Mouse (Mus musculus): ENCODE data around the gene Ndel1.
"Not testable (repeated sequence)": the region's sequence is repeated elsewhere in the genome, so short reads cannot be mapped to it uniquely, and the experiment has no call there.

The Ndel1 gene

DNA sequence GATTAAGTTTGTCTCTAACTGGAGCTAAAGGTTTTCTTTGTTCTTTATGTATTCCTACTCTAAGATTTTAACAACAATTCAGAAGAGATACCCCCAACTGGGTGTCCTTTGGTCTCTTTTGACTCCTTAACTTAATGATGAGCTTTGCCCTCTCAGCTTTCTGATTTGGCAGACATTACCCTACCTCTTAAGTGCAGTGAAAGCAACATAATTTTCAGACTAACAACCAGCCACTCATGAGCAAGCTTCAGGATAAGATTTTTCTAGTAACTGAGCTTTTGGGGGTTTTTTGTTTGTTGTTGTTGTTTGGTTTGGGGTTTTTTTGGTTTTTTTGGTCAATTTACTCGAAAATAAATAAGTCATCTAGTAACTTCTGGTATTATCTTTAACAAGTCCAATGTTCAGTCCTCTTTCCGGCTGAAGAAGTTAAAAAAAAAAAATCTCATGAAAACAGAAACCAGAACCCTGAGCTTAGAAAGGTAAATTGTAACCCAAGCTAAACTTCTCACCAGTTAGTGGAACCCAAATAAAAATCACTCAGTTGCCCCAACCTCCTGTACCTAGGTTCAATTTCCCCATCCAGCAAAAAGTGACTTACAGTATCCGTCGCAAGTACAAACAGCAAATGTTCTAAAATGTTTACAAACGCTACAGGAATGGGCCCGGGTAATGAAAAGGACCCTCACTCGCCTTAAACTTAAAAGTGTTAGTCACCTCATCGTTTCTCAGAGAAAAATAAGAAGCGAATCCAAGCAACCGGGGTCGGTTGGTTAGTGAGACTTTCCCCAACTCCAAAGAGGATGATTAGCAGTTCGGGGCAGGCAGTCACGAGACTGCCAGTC, 19.8 kb downstream of the Ndel1 start:
- no peak for DNase-seq (ENCODE audit: low read depth, low spot score)

DNA sequence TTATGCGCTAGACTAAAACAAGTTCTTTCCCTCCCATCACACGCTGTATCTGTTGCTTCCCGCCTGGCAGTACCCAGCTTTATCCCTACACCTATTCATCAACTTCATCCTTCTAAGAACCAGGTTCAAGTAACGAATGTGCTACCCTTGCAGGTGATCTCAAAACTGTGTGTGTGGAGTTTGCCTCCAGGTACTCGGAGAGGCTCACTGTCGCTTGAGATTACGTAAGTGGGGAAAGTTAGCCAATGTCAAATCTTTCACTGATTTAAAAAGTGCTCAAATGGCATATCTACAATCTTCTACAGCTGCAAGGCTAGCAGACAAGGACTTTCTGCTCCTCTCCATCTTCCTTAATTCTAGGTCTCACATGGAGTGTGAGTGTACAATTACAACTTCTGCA, 20.8 kb downstream of the Ndel1 start:
- DNase-seq (ENCODE audit: low read depth, low spot score): no peak

DNA sequence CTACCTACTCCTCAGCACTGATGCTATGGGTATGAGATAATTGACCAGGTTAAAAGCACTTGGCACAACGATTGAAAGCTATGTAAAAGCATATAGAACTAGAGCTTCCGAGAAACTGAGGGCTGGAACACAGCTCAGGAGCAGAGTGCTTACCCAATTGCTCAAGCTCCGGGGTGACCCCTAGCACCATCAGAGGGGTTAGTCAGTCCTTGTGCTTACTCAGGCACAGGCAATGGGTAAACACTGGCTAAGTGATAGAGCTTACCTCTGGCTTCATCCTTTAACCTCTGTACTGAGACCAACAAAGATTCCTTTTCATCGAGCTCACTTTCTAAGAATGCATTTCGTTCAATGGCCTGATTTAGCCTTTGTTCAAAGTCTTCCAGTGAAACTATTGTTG, 32.1 kb downstream of the Ndel1 start:
- no peak for DNase-seq (ENCODE audit: low read depth, low spot score)

DNA sequence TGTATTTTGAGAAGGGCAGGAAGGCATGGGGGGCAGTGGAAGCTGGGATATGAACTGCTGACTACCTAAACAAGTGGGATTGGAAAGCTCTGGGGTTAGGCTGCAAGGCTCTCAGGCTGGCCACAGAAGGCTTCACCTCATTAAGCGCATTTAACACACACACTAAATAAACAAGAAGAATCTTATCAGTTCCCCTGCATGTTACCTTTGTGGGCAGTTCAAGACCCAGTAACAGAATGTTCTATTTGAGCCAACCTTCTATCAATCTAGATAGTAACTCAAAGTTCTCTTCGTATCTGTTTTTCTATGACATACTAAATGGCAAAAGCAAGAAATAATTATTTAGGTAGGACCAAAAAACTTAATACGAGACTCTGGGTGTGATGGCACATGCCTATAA, 36.6 kb downstream of the Ndel1 start:
- DNase-seq (ENCODE audit: low read depth, low spot score): no peak

DNA sequence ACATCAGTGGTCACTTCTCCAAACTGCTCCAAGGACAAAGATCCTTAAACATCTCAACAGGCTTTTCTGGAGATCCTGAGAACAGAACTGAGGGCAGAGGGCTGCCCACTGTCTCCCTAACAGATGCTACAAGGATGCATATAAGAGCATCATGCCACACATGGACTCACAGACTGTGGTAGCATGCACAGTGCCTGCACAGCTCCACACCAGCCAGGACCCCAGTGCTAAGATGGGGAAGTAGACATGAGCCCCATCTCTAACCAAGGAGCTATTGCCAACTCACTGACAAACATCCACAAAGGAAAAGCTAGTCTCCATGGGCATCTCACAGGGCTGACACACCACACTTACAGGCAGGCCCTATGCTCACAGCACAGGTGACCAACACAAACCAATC, 38.1 kb downstream of the Ndel1 start:
- no peak for DNase-seq (ENCODE audit: low read depth, low spot score)

DNA sequence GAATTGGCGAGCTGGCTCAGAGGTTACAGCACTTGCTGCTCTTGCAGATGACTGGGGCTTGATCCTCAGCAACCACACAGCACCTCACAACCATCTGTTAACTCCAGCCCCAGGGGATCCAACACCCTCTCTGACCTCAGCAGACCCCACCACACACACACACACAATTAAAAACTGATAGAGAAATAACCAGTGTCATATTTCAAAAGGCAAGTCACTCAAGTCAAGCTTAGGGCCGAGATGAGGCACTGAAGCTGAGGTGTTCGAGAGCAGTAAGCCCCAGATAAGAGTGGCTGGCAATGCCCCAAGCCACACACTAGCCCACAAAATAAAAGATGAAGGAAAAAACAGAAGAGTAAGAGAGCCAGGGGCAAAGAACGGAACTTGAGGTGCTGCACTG, 38.9 kb downstream of the Ndel1 start:
- no peak for DNase-seq (ENCODE audit: low read depth, low spot score)

DNA sequence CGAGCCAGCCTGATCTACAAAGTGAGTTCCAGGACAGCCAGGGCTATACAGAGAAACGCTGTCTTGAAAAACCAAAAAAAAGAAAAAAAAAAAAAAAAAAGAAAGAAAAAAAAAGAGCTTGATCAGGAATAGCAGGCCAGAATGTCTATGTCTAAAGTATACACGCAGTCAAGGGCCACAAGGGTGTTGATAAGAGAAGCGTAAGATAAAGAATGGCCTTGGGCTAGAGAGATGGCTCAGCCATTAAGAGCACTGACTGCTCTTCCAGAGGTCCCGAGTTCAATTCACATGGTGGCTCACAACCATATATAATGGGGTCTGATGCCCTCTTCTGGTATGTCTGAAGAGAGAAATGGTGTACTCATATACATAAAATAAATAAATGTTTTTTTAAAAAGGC, 40.1 kb downstream of the Ndel1 start:
- not testable (repeated sequence) for DNase-seq (ENCODE audit: low read depth, low spot score)

DNA sequence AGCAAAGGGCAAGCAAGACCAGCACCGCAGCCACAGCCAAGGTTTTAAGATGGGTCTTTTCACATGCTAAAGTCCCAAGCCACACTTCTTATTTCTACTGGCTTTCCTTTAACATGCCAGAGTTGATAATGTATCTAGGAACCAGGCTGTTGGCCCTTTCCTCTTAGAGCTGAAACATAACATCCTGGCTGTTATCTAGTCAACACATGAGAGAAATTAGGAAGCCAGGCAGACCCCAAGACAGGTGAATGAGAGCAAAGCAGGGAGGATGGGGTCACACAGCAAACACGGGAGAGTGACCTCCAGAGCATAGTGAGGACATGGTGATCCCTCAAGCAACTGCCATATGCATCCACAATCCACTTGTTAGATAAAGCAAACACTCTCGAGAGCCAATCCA, 44.9 kb downstream of the Ndel1 start:
- DNase-seq (ENCODE audit: low read depth, low spot score): no peak

DNA sequence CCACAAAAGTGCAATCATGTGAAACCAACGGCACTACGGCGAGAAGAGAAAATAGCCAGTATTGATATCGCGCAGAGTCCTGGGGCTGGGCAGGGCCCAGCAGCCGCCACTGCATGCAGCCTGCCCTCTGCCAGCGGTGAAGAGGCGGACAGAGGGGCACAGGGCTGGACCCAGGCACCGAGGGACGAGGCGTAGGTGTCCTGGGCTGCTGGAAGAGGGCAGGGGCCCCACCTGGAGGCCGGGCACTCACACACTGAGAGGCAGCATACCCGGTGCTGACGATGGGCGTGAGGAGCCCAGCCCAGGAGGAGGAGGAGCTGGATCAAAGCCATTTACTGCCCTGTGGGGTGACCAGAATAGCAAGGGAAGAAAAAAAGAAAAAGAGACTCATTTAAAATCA, 49.3 kb downstream of the Ndel1 start:
- no peak for DNase-seq (ENCODE audit: low read depth, low spot score)

DNA sequence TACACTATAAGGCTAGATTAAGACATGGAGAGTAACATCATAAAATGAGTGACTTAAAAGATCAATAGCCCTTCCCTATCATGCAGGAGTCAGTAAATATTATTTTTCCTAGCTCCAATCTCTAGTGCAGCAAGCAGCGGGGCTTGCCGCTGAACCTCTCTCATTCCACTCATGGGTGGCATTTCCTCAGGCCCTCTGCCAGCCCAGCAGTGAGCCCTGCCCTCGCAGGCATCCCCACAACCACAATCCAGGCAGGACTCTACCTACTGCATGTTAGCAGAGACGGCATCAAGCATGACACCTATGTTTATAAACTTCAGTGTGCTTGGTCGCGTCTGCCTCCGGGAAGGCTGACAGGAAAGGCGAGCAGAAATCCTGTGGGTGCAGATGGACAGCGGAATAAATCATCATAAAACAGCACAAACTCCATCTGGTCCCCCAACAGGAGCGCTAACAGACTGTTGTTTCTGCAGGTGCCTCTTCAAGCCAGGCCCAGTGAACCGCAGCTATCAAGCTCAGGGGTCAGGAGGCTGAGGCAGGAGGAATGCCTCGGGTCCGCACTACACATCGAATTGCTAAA, 52.3 kb downstream of the Ndel1 start:
- peak; percentile 78 for DNase-seq (ENCODE audit: low read depth, low spot score)

DNA sequence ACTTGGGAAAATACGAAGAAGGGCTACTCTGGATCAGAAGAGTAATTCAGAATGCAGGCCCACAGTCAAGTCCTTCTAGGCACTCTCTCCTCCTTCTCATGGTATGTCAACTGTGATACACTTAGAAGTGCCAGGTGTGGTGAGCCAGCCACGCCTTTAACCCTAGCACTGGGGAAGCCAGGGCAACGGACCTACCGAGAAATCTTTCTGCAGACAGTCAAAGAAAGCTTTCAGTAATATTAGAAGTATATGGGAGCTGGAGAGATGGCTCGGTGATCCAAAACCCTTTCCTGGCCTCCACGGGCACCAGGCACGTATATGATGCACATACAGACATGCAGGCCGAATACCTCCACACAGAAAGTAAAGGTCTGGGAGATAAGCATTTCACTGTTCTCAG, 53.2 kb downstream of the Ndel1 start:
- DNase-seq (ENCODE audit: low read depth, low spot score): no peak

DNA sequence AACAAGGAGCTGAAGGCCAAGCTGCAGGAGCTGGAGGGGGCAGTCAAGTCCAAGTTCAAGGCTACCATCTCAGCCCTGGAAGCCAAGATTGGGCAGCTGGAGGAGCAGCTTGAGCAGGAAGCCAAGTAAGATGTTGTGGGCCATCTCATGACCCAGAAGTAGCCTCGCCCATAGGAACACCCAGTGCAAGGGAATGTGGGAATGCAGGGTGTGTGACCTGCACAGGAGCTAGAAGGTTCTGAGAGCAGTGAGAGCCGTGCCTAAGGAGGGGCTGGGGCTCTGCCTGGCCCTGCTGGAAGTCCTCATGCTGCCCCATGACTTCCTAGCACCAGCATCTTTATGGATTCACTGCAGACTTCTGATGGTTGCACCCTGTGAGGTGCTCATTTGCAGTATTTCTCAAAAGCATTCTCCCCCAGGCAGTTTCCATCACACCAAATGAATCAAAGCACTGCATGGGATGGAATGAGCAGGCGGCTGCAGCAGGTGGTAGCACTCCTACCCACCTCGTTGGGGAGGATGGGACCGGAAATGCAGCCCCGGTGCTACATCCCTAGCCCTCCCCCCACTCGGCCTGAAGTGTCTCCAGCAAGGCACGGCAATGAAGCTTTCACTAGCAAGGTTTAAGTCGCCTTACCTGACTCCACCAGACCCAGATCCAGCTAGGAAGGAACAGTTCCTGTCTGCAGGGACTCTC, 59.6 kb downstream of the Ndel1 start:
- DNase-seq (ENCODE audit: low read depth, low spot score): peak; percentile 50

DNA sequence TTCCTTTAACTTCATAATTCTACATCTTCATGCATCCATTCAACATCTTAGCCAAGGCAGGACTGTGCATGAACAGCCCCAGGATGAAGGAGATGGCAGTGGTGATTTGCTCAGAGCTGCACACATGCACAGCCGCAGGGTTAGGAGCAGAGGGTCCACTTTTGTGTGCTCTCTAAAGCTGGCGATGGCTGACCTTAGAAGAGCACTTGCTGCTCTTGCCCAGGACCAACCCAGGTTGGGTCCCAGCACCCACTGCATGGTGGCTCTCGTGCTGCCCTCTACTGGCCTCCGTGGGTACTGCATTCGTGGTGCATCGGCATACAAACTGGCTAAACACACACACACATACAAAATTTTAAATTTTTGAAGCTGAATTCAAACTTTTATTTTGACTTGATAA, 63.9 kb downstream of the Ndel1 start:
- DNase-seq (ENCODE audit: low read depth, low spot score): peak; percentile 82

DNA sequence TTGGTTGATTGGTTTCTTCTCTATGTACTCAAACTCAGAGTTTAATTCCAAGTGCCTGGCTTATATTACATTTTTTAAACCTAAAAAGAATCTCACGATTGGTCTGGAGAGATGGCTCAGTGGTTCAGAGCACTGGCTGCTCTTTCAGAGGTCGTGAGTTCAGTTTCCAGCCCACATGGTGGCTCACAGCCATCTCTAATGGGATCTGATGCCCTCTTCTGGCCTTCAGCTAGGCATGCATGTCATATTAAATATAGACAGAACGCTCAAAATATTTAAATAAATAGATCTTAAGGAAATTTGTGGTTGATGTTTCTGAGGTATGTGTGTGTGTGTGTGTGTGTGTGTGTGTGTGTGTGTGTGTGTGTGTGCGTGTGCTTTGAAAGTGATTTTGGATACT, 66.5 kb downstream of the Ndel1 start:
- DNase-seq (ENCODE audit: low read depth, low spot score): peak; percentile 77

DNA sequence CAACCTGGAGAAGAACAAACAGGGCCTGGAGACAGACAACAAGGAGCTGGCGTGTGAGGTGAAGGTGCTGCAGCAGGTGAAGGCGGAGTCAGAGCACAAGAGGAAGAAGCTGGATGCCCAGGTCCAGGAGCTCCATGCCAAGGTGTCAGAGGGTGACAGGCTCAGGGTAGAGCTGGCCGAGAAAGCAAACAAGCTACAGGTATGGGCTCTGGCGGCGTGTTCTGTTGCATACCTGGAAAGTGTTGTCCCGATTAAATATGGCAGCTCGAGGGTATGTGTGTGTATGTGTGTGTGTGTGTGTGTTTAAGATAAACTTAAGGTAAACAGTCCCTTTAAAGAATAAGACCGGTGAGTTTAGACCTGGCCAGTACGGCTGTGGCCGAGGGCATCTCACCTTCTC, 73.4 kb downstream of the Ndel1 start:
- no peak for DNase-seq (ENCODE audit: low read depth, low spot score)

DNA sequence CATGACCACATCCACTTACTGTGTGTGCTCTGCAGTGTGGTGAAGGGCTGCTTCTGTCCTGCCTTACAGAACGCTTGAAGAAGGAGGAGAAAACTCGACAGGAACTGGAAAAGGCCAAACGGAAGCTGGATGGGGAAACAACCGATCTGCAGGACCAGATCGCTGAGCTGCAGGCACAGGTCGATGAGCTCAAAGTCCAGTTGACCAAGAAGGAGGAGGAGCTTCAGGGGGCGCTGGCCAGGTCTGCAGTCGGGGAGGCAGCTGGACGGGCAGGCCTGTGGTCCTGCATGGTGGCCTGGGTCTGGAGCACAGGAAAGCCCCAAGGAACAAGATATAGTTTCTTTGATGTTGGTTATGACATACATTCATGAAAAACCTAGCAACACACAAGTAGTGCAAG, 79.9 kb downstream of the Ndel1 start:
- no peak for DNase-seq (ENCODE audit: low read depth, low spot score)

DNA sequence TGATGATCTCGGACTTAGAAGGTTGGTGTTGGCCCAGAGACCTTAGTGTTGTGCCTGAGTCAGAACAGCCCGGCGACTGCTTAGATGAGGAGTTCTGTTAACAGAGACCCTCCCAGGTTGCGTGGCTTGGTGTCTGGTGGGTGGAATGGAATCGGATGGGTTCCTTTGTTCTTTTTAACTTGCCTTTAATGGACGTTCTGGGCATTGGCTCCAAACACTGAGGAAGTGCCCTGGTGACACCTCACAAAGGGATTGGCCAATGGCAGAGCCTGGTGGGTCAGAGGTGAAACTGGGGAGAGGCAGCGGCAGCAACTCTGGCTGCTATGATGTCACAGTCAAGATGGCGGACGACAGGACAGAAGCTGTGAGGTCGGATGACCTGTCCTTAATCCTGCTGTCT, 80.9 kb downstream of the Ndel1 start:
- no peak for DNase-seq (ENCODE audit: low read depth, low spot score)

DNA sequence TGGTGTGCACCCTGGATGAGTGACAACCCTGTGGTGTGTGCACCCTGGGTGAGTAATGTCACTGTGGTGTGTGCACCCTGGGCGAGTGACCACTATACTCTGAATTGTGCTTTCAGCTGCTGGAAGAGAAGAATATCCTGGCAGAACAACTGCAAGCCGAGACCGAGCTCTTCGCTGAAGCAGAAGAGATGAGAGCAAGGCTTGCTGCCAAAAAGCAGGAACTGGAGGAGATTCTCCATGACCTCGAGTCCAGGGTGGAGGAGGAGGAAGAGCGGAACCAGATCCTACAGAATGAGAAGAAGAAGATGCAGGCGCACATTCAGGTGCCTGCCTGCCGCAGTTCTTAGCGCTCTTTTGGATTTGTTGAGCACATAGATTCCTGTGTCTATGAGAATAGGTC, 84.4 kb downstream of the Ndel1 start:
- peak; percentile 66 for DNase-seq (ENCODE audit: low read depth, low spot score)

DNA sequence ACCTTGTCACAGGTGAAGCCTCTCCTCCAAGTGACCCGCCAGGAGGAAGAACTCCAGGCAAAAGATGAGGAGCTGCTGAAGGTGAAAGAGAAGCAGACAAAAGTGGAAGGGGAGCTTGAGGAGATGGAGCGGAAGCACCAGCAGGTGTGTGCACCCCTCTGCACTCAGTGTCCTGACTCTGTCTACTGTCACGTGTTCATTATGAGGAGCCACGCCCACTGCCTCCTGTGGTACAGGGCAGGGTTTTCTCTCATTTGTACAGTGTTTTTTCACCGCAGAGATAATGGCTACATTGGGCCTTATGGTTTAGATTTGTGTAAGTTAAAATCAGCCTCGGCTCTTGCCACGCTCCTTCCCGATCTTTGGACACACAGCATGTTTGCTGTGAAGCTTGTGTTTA, 85.8 kb downstream of the Ndel1 start:
- DNase-seq (ENCODE audit: low read depth, low spot score): no peak

DNA sequence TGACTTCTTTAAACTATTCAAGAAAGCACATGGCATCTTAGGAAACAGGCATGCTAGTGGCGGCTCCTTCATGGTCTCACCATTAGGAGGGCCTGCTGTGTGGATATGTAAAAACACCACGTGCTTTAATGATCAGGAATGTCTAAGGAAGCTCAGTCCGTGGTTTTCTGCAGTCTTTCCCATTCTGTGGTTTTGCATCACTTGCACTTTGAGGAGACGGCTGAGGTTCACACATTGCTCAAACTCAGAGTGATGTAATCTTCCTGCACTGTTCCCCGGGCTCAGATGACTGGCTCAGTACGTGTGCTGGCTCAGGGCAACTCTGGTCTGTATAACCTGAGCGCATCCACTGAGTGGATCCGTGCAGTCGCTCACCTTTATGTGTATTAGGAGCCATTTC, 89.3 kb downstream of the Ndel1 start:
- peak; percentile 51 for DNase-seq (ENCODE audit: low read depth, low spot score)

DNA sequence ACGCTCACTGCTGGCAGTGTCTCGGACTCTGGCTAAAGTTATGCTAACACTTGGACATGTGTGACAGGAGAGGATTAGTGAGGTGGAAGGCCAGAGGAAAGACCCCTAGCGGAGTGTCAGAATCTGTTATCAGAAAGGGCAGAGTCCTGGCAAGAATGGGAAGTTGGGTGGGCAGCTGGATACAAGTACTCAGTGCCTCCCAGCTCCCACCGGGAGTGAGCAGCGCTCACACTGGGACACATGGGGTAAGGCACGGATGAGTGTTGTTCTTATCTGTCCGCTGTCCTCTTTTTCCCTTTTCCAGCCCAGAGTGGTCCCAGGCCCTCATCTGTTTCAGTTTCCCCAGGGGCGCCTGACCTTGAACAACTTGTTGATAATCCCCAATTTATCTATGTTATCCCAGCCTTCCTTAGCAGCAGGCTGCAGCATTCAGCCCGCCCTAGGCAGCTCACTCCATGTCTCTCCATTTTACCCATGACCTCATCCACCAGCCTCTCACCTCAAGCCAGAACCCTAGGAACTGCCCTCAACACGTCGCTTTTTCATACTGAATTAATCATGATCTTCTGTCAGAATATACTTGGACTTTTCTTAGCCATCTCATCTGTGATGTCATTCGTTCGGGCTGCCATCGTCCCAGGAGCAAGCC, 91.1 kb downstream of the Ndel1 start:
- DNase-seq (ENCODE audit: low read depth, low spot score): no peak

DNA sequence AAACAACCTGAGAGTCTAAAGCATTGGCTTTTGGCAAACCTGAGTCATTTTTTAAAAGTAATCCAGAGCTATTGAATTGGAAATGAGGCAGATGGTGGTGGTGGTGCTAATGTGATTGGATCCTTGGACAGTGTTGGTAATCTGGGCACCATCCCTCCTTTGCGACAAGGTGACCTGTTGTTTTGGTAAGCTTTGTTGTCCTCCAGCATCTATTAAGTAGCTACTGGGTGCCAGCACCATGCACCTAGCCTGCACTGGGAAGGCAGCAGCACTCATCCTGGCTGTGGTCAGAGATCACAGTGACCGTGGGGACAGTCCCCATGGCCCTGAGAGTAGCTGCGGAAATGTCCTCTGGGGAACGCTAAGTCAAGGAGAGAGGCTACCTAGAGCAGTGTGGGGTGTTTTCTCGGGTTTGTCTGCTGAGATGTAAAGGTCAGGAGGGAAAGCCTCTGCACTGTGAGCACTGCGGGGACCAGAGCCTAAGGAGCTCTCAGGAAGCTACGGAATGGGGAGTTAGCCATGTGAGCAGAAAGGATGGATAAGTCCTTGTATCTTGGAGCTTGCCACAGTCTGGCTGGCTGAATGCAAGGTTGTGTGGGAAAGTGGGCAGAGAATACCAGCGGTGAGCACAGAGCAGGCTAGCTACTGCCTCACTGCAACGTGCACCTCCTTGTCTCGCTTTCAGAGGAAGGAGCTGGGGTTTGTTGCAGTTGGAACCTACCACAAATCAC, 91.8 kb downstream of the Ndel1 start:
- DNase-seq (ENCODE audit: low read depth, low spot score): peak; percentile 54

Measured in brain, adult 2 months (tissue).